Mouse (Mus musculus): Measurements from ENCODE around the gene Cep41.

GRCm38 (mm10) chr6:30644462-30644861 lies 49.1 kb downstream of the Cep41 start:
- TF ChIP-seq EP300 (optimal IDR thresholded peaks at IDR 0.05) (no peak), CTCF (IDR thresholded peaks at IDR 0.05; ENCODE audit: low read depth) (no peak)

Measured in stomach, postnatal 0 days (tissue).